Mouse (Mus musculus): ENCODE measurements around the gene Cnbd2. TPM values are rescaled to one million over a fixed set of nuclear protein-coding genes. Genes with fewer than 3 reads are reported as not detected.
A peak's percentile ranks its signal among the peaks of the same experiment; 100 is the strongest.
"Not testable (repeated sequence)": the region's sequence is repeated elsewhere in the genome, so short reads cannot be mapped to it uniquely, and the experiment has no call there.

Gene Cnbd2
- polyA plus RNA-seq, 1 experiment from 2014 or later: 3.8 TPM

- Histone ChIP-seq H3K4me2 (ENCODE audit: low read depth, low read length) (peak overlapping the region; percentile 39), H3K4me3 (ENCODE audit: low read length) (peak overlapping the region; percentile 46), H3K9ac (ENCODE audit: low read length) (peak overlapping the region; percentile 55; the same call in 1 of the 2 replicates)
- not testable (repeated sequence) for H3K27ac ChIP-seq (ENCODE audit: low read length); H3K36me3 ChIP-seq (ENCODE audit: control insufficient read depth, insufficient read depth, low read length); H3K27me3 ChIP-seq (ENCODE audit: control insufficient read depth, insufficient read depth, low read depth, low read length); H3K9me3 ChIP-seq (ENCODE audit: control insufficient read depth, low read length); H3K4me1 ChIP-seq (replicated peaks; ENCODE audit: control insufficient read depth, insufficient read depth, low read length)
- ATAC-seq (ENCODE audit: low read depth): peak; percentile 93
- WGBS: 0% methylated on average over 4 of the region's 63 CpGs
Observed at GRCm38 (mm10) chr2:156392461-156393154, 80.5 kb downstream of the Cnbd2 start.

- Histone ChIP-seq H3K4me2 (ENCODE audit: low read depth, low read length) (peak overlapping the region; percentile 39), H3K27ac (ENCODE audit: low read length) (peak overlapping the region; percentile 27; the same call in 1 of the 2 replicates), H3K36me3 (ENCODE audit: control insufficient read depth, insufficient read depth, low read length) (no peaks in the 10 kb centered on the region), H3K4me1 (replicated peaks; ENCODE audit: control insufficient read depth, insufficient read depth, low read length) (peaks cover 4% of the 10 kb centered on the region; the same call in 1 of the 2 replicates), H3K27me3 (ENCODE audit: control insufficient read depth, insufficient read depth, low read depth, low read length) (no peaks in the 10 kb centered on the region), H3K9me3 (ENCODE audit: control insufficient read depth, low read length) (no peaks in the 10 kb centered on the region), H3K9ac (ENCODE audit: low read length) (peak overlapping the region; percentile 24; the same call in 1 of the 2 replicates), H3K4me3 (ENCODE audit: low read length) (peak overlapping the region; percentile 46)
- peak; percentile 24; the same call in 1 of the 2 replicates for ATAC-seq (ENCODE audit: low read depth)
- 45% methylated on average over 5 of the region's 5 CpGs for WGBS
Observed at GRCm38 (mm10) chr2:156393155-156393828, 81.2 kb downstream of the Cnbd2 start.

- Histone ChIP-seq H3K4me1 (replicated peaks; ENCODE audit: control insufficient read depth, insufficient read depth, low read length) (peaks cover 4% of the 10 kb centered on the region; the same call in 1 of the 2 replicates), H3K36me3 (ENCODE audit: control insufficient read depth, insufficient read depth, low read length) (no peaks in the 10 kb centered on the region), H3K4me2 (ENCODE audit: low read depth, low read length) (no peak overlapping the region), H3K27ac (ENCODE audit: low read length) (no peak overlapping the region), H3K27me3 (ENCODE audit: control insufficient read depth, insufficient read depth, low read depth, low read length) (no peaks in the 10 kb centered on the region), H3K9me3 (ENCODE audit: control insufficient read depth, low read length) (no peaks in the 10 kb centered on the region), H3K9ac (ENCODE audit: low read length) (no peak overlapping the region), H3K4me3 (ENCODE audit: low read length) (no peak overlapping the region)
- ATAC-seq (ENCODE audit: low read depth): no peak
- 81% methylated on average over 4 of the region's 4 CpGs for WGBS
Observed at GRCm38 (mm10) chr2:156394282-156394681, 82.2 kb downstream of the Cnbd2 start.

- Histone ChIP-seq H3K9me3 (ENCODE audit: control insufficient read depth, low read length) (no peaks in the 10 kb centered on the region), H3K36me3 (ENCODE audit: control insufficient read depth, insufficient read depth, low read length) (no peaks in the 10 kb centered on the region), H3K9ac (ENCODE audit: low read length) (no peak overlapping the region), H3K4me1 (replicated peaks; ENCODE audit: control insufficient read depth, insufficient read depth, low read length) (peaks cover 5% of the 10 kb centered on the region), H3K27me3 (ENCODE audit: control insufficient read depth, insufficient read depth, low read depth, low read length) (no peaks in the 10 kb centered on the region), H3K4me3 (ENCODE audit: low read length) (no peak overlapping the region), H3K27ac (ENCODE audit: low read length) (no peak overlapping the region), H3K4me2 (ENCODE audit: low read depth, low read length) (no peak overlapping the region)
- 81% methylated on average over 2 of the region's 2 CpGs for WGBS
- no peak for ATAC-seq (ENCODE audit: low read depth)
Observed at GRCm38 (mm10) chr2:156396096-156396495, 84.0 kb downstream of the Cnbd2 start.

GRCm38 (mm10) chr2:156397988-156398387, 85.9 kb downstream of the Cnbd2 start:
- Histone ChIP-seq H3K4me2 (ENCODE audit: low read depth, low read length) (no peak overlapping the region), H3K27ac (ENCODE audit: low read length) (no peak overlapping the region), H3K9me3 (ENCODE audit: control insufficient read depth, low read length) (no peaks in the 10 kb centered on the region), H3K27me3 (ENCODE audit: control insufficient read depth, insufficient read depth, low read depth, low read length) (no peaks in the 10 kb centered on the region), H3K4me3 (ENCODE audit: low read length) (no peak overlapping the region), H3K36me3 (ENCODE audit: control insufficient read depth, insufficient read depth, low read length) (no peaks in the 10 kb centered on the region), H3K9ac (ENCODE audit: low read length) (no peak overlapping the region), H3K4me1 (replicated peaks; ENCODE audit: control insufficient read depth, insufficient read depth, low read length) (peaks cover 8% of the 10 kb centered on the region)
- ATAC-seq (ENCODE audit: low read depth): no peak
- WGBS: 89% methylated on average over 7 of the region's 7 CpGs

GRCm38 (mm10) chr2:156399485-156399884, 87.4 kb downstream of the Cnbd2 start:
- no peak for ATAC-seq (ENCODE audit: low read depth)

GRCm38 (mm10) chr2:156401331-156401730, 89.2 kb downstream of the Cnbd2 start:
- Histone ChIP-seq H3K4me1 (replicated peaks; ENCODE audit: control insufficient read depth, insufficient read depth, low read length) (peaks cover 5% of the 10 kb centered on the region), H3K4me3 (ENCODE audit: low read length) (no peak overlapping the region), H3K4me2 (ENCODE audit: low read depth, low read length) (peak overlapping the region; percentile 30), H3K27me3 (ENCODE audit: control insufficient read depth, insufficient read depth, low read depth, low read length) (no peaks in the 10 kb centered on the region), H3K9me3 (ENCODE audit: control insufficient read depth, low read length) (no peaks in the 10 kb centered on the region), H3K9ac (ENCODE audit: low read length) (peak overlapping the region; percentile 31; the same call in 1 of the 2 replicates), H3K27ac (ENCODE audit: low read length) (no peak overlapping the region), H3K36me3 (ENCODE audit: control insufficient read depth, insufficient read depth, low read length) (no peaks in the 10 kb centered on the region)
- peak; percentile 91 for ATAC-seq (ENCODE audit: low read depth)
- WGBS: 2% methylated on average over 9 of the region's 9 CpGs

More at GRCm38 (mm10) chr2:156399485-156399884, 87.4 kb downstream of the Cnbd2 start:
- Histone ChIP-seq H3K27me3 (ENCODE audit: control insufficient read depth, insufficient read depth, low read depth, low read length) (no peaks in the 10 kb centered on the region), H3K4me2 (ENCODE audit: low read depth, low read length) (no peak overlapping the region), H3K4me3 (ENCODE audit: low read length) (no peak overlapping the region), H3K9ac (ENCODE audit: low read length) (no peak overlapping the region), H3K4me1 (replicated peaks; ENCODE audit: control insufficient read depth, insufficient read depth, low read length) (peaks cover 5% of the 10 kb centered on the region), H3K27ac (ENCODE audit: low read length) (no peak overlapping the region), H3K9me3 (ENCODE audit: control insufficient read depth, low read length) (no peaks in the 10 kb centered on the region), H3K36me3 (ENCODE audit: control insufficient read depth, insufficient read depth, low read length) (no peaks in the 10 kb centered on the region)
- WGBS: 53% methylated on average over 1 of the region's 1 CpGs

- no peak overlapping the region for H3K4me2 ChIP-seq (ENCODE audit: low read depth, low read length)
- no peak overlapping the region for H3K9ac ChIP-seq (ENCODE audit: low read length)
- H3K4me1 ChIP-seq (replicated peaks; ENCODE audit: control insufficient read depth, insufficient read depth, low read length): peaks cover 5% of the 10 kb centered on the region
- H3K9me3 ChIP-seq (ENCODE audit: control insufficient read depth, low read length): no peaks in the 10 kb centered on the region
- no peak overlapping the region for H3K4me3 ChIP-seq (ENCODE audit: low read length)
- no peaks in the 10 kb centered on the region for H3K27me3 ChIP-seq (ENCODE audit: control insufficient read depth, insufficient read depth, low read depth, low read length)
- 80% methylated on average over 3 of the region's 3 CpGs for WGBS
- ATAC-seq (ENCODE audit: low read depth): no peak
- no peaks in the 10 kb centered on the region for H3K36me3 ChIP-seq (ENCODE audit: control insufficient read depth, insufficient read depth, low read length)
- no peak overlapping the region for H3K27ac ChIP-seq (ENCODE audit: low read length)
Observed at GRCm38 (mm10) chr2:156402036-156402435, 89.9 kb downstream of the Cnbd2 start.

GRCm38 (mm10) chr2:156406987-156407386, 94.9 kb downstream of the Cnbd2 start:
- H3K9ac ChIP-seq (ENCODE audit: low read length): peak overlapping the region; percentile 11; the same call in 1 of the 2 replicates
- no peak overlapping the region for H3K4me3 ChIP-seq (ENCODE audit: low read length)
- H3K27me3 ChIP-seq (ENCODE audit: control insufficient read depth, insufficient read depth, low read depth, low read length): no peaks in the 10 kb centered on the region
- no peak; the same call in 1 of the 2 replicates for ATAC-seq (ENCODE audit: low read depth)
- H3K9me3 ChIP-seq (ENCODE audit: control insufficient read depth, low read length): no peaks in the 10 kb centered on the region
- no peak overlapping the region for H3K4me2 ChIP-seq (ENCODE audit: low read depth, low read length)
- no peaks in the 10 kb centered on the region for H3K36me3 ChIP-seq (ENCODE audit: control insufficient read depth, insufficient read depth, low read length)
- H3K4me1 ChIP-seq (replicated peaks; ENCODE audit: control insufficient read depth, insufficient read depth, low read length): no peaks in the 10 kb centered on the region
- H3K27ac ChIP-seq (ENCODE audit: low read length): no peak overlapping the region
- WGBS: 19% methylated on average over 3 of the region's 3 CpGs

All from lung, embryonic 16.5 days (tissue).